Mouse (Mus musculus) gastrocnemius, adult 18-20 months (tissue): ENCODE results near the gene Ppp1r1c. TPM values are rescaled to one million over a fixed set of nuclear protein-coding genes. Genes with fewer than 3 reads are reported as not detected.
"Not testable (repeated sequence)": the region's sequence is repeated elsewhere in the genome, so short reads cannot be mapped to it uniquely, and the experiment has no call there.

ENCODE experiments used
- DNase-seq: peaks from one replicate; pipeline ENCODE4 v3.0.0; 2021; ENCODE audit warnings: low spot score
- total RNA-seq, 2 experiments: library from RNA; stranded (reverse); gene quantifications; 2 replicates each; pipeline ENCODE4 v1.2.3; 2021

Gene Ppp1r1c
- total RNA-seq, 2 experiments from 2014 or later = 0.50 TPM; not detected in 1

DNA sequence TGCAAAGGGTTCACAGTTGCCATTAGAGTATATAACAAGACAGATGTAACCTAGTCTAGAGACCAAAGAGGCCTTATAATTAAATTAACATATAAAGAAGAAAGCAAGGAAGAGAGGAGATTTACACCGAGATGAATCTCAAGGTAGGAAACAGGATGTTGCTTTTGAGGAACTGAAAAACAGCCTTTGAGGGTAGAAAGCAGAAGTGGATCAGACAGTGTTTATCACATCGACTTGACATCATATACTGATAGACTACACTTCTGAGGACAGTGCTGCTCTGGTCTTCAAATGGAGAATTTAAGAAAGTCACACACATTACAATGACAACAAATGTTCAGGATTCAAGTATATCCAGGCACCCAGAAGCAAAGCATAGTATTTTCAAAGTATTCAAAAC is 34.4 kb downstream of the Ppp1r1c start:
- DNase-seq = no peak

GRCm38 (mm10) chr2:79744164-79744563 is 36.6 kb downstream of the Ppp1r1c start:
- no peak for DNase-seq

- DNase-seq = no peak
These were observed 44.1 kb downstream of the Ppp1r1c start for GRCm38 (mm10) chr2:79751685-79752084.

- DNase-seq = no peak
These were observed 52.4 kb downstream of the Ppp1r1c start for GRCm38 (mm10) chr2:79760018-79760417.

DNA sequence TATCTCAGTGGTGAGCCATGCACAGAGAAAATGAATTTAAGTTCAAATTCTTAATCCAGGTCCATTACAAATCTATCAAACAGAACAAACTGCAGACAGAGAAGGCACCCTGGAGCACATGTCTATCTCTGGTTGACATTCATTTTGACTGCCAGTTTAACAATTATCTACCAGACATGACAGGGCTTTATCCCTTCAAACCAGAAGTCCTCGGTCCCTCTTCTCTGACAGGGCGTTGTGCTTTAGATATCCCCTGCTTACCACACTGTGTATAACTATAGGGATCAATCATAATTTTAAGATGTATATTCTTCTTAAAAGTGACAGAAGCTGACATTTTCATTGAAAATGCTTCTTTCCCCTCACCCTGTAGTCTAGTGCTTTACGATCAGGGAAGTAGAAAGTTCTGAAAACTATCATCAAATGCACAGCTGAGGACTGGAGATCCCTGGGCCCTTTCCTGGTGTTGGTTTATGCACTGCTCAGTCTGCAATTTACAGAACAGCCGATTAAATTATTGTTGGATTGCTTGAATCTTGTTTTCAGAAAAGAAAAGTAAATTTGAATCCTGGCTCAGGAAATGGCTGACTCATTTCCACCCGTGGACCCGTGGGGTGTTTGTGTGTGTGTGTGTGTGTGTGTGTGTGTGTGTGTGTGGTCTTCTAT is 55.3 kb downstream of the Ppp1r1c start:
- no peak for DNase-seq

- DNase-seq = no peak
These were observed 57.5 kb downstream of the Ppp1r1c start for GRCm38 (mm10) chr2:79765032-79765431.

GRCm38 (mm10) chr2:79765723-79766122 is 58.1 kb downstream of the Ppp1r1c start:
- DNase-seq = no peak

DNA sequence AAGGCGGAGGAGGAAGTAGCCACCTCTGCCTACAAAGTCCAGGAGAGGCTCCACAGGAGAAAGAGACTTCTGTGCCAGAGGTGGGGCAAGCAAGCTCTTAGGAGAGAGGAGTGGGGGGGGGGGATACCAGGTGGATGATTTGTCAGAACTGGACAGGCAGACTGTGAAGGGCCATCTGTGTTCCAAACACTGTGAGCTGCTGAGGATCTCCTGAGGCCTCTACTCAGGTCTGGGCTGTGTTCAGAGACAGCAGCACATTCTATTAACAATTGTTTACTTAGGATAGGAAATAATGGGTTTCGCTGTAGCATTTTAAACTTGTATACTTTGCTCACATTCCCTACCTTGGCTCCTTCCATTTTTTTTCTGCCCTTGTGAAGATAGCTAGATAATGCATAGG is 61.0 kb downstream of the Ppp1r1c start:
- DNase-seq = no peak

DNA sequence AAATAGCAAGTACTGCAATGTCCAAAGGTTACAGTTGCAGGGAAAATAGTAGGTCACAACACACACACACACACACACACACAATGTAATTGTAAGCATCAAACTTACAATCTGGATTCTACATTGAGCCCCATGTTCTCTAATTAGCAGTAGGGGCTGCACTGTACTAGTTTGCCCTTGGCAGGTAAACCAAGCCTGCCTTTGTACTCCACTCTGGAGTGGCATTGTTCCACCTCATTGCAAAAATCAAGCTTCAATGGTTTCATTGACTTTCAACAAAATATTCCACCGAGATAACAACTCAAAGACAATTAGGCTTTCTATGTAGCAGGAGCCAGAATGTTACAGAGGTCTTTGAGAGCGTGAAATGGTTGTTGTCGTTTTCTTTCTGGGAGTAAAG is 62.7 kb downstream of the Ppp1r1c start:
- DNase-seq = no peak

DNA sequence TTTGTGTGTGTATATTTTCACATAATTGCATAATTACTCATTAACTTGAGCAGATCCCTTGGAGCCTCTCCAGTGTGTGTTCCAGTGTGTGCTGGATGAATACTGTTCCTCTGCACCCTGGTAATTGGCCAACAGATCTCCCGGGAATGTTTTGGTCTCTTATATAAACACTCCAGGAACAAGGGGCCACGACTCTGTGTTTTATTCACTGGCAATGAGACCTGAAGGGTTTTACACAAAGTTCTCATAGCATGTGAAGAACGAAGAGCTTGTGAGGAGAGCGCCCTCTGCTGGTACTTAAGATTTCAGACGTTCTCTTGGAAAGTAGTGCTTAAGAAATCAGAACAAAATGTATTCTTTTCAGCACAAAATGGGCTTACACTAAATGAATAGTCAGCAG is 66.8 kb downstream of the Ppp1r1c start:
- DNase-seq = peak; percentile 70

DNA sequence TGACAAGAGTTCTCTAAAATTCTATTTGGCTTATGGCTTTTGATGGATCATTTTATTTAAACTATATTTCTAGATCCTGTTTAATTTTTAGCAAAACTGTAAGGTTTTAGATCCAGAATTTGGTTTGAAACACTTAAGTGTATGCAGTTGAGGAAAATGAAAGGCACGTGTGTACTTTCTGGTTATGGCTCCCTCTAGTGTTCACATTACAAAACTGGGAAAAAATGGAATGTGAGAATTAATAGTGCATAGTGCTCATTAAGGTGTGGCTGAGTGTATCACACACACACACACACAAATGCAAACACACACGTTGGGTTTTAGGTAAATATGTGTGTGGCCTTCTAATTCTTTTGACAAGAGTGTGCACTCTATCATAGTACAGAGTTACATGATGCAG is 70.2 kb downstream of the Ppp1r1c start:
- DNase-seq = no peak

- DNase-seq = no peak
These were observed 73.2 kb downstream of the Ppp1r1c start for GRCm38 (mm10) chr2:79780772-79781171.

DNA sequence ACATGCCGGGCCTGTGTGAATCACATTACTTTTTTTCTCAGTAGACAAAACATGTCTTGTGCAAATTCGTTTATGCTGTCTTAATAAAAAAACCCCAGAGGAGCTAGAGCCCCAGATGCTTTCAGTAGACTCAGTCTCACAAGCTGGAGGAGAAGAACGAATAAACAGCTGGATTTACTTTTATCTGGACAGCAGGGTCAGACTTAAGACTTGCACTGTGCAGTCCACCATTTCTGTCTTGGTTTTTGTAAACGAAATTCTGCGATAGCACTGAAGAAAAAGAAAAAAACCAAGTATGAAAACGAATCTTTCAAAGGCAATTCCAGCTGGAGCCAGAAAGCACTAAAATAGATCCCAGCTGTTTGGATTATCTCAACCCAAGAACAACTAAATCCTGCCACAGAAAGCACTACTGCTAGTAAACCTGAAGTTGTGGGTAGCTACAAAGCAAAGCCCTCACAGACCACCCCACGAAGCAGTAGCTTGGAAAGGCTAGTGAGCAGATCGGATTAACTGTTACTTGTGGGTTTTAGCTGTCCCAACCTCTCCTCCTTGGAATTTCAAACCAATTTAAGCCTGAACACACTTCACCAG is 78.1 kb downstream of the Ppp1r1c start:
- no peak for DNase-seq

GRCm38 (mm10) chr2:79786467-79786866 is 78.9 kb downstream of the Ppp1r1c start:
- DNase-seq = no peak

DNA sequence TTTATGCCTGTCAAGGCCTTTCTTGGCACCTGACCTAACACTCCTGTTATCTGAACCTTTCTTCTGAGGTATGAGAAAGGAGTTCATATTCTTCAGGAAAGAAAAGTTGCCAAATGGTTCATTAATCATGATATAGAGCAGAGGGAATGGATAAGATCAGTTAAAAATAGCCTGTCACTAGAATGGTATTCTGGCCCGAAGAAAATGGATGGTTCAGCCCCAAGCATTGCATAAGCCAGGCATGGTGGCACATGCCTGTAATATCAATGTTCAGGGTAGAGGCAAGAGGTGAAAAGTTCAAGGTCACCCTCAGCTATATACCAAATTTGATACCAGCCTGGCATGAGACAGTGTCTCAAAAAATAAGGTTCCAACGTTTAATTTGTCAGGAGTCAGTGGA is 85.6 kb downstream of the Ppp1r1c start:
- no peak for DNase-seq

DNA sequence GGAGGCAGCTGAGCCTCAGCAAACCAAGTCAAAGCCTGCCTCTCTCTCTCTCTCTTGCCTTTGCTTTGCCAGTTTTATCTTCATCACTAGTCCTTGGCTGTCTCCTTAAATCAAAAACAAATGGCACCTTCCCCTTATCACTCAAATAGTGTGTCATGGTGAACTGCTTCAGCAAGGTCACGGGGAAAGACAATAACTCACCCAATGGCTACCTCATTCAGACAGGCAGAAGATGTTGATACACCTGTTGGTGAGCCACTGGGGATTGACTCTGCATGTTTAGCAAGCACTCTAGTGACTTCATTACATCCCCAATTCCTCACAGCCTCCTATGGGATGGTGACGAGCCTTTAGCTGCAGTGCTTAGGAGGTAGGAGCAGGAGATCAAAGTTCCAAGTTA is 89.9 kb downstream of the Ppp1r1c start:
- DNase-seq = no peak

- no peak for DNase-seq
These were observed 91.0 kb downstream of the Ppp1r1c start for GRCm38 (mm10) chr2:79798627-79799026.

- no peak for DNase-seq
These were observed 108.3 kb downstream of the Ppp1r1c start for GRCm38 (mm10) chr2:79815708-79816484.

DNA sequence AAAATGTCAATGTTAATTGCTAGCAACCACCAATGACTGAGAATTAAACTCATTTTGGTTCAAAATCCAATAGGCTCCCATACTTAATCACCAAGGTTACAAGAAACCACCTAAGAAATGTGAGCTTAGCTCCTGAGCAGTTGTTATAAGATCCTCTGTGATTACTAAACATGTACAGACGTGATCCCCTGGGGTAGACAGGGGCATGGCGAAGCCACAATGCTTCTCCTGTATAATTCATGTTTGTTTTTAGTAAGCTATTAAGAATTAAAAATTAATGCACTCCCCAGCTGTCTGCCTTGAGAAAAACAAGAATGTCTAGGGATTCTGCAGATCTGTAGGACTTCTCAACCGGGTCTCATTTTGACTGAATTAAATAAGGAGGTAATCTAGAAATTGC is 112.0 kb downstream of the Ppp1r1c start:
- DNase-seq = no peak

- DNase-seq = no peak
These were observed 118.3 kb downstream of the Ppp1r1c start for GRCm38 (mm10) chr2:79825853-79826252.

DNA sequence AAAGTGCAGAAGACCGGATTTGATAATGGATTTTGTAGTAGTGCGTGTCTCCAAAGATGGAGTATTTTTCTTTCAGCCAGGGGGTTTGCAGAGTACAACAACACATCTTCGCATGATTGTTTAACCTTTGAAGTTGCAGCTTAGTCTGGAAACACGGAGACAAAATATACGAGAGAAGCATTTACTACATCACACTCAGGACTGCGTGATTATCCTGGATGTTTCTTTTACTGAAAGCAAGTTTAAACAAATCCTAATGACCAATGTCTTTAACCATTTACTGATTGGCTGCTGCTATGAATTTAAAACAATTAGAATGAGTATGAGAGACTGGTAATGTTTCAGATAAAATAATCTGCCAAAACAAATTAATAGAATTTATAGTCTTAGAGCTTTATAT is 131.5 kb downstream of the Ppp1r1c start:
- DNase-seq = no peak

DNA sequence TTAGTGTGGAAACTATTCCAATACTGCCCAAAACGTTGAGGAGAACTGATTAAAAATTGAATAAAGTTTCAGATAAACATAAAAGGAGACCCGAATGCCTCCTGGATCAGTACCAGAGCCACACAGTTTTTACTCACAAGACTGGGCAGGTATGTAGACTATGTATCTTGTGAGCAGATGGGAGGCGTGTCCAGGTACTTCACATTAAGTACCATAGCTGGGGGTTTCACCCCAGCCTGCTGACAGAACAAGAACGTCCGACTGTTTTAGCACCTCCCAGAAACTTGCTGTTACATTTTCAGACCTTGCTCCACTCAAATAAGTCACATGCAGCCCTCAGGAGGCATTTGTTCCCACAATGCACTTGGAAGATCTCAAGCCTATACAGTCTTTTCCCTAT is 131.9 kb downstream of the Ppp1r1c start:
- no peak for DNase-seq

GRCm38 (mm10) chr2:79847396-79847795 is 139.8 kb downstream of the Ppp1r1c start:
- not testable (repeated sequence) for DNase-seq
